Mouse (Mus musculus): Measurements from ENCODE around the gene 3110082J24Rik. TPM values are rescaled to one million over a fixed set of nuclear protein-coding genes. Genes with fewer than 3 reads are reported as not detected.
"Not testable (repeated sequence)": the region's sequence is repeated elsewhere in the genome, so short reads cannot be mapped to it uniquely, and the experiment has no call there.

Gene 3110082J24Rik
- polyA plus RNA-seq, 1 experiment from 2014 or later = not detected

DNA sequence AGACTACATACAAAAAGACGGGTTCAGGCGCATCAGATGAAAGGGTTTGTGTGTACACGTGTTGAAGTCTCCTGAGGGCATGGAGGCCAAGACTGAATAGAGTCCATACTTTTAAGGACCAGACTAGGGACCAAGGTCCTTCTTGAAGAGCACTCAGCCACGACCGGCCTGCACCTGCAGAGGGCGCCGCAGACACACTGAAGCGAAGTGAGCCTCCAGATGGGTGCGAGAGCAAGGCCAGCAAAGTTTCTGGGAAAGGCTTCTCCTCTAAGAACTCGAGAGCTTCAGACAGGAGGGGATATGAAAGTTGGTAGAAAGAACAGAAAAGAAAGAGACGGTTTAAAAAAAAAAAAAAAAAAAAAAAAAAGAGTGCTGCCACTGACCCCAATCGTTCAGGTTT, 1.5 kb downstream of the 3110082J24Rik start:
- ATAC-seq (replicated peaks; ENCODE audit: low FRiP score) = no peak
- H3K4me3 ChIP-seq (replicated peaks) = peak overlapping the region; percentile 50
- no peaks in the 10 kb centered on the region for H3K36me3 ChIP-seq
- 3% methylated on average over 11 of the region's 12 CpGs for WGBS
- H3K27ac ChIP-seq = no peak overlapping the region
- H3K9me3 ChIP-seq (replicated peaks) = no peaks in the 10 kb centered on the region
- H3K4me1 ChIP-seq = peaks cover 41% of the 10 kb centered on the region
- H3K4me2 ChIP-seq = peak overlapping the region; percentile 95
- no peak overlapping the region for H3K9ac ChIP-seq
- peaks cover 55% of the 10 kb centered on the region for H3K27me3 ChIP-seq

DNA sequence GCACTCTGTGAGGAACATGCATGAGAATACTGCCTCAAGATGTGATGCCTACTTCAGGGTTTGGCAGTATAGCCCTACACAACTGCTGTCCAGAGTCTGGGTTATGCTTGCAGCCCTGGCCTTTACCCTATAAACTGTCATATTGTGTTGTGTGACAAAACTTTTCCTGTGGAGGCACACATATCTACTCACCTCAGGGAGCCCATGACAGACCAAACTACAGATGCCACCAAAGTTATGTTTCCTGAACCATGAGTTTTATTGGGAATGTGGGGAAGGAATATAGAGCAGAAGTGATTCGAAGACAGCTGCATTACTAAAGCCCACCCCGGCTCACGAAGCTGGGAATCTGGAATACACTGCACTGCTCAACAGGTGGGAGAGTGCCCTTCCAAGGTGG, 2.5 kb downstream of the 3110082J24Rik start:
- Histone ChIP-seq H3K4me1 (peaks cover 41% of the 10 kb centered on the region), H3K9ac (no peak overlapping the region), H3K27me3 (peaks cover 53% of the 10 kb centered on the region), H3K9me3 (replicated peaks) (no peaks in the 10 kb centered on the region), H3K27ac (no peak overlapping the region), H3K4me3 (replicated peaks) (no peak overlapping the region), H3K4me2 (no peak overlapping the region), H3K36me3 (no peaks in the 10 kb centered on the region)
- no peak for ATAC-seq (replicated peaks; ENCODE audit: low FRiP score)
- WGBS = 81% methylated on average over 3 of the region's 3 CpGs

DNA sequence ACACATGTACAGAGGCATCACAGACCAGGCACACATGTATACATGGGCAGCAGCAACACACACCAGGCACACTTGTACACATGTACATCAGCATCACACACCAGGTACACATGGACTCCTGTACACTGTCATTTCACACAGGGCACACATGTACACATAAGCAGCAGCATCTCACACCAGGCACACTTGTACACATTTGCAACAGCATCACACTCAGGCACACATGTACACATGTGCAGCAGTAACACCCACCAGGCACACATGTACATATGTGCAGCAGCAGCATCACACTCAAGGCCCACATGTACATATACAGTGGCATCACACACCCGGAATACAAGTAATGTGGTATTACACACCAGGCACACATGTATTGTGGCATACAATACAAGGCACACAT, 7.6 kb downstream of the 3110082J24Rik start:
- Histone ChIP-seq H3K27ac (no peak overlapping the region), H3K9me3 (replicated peaks) (no peaks in the 10 kb centered on the region), H3K27me3 (peaks cover 6% of the 10 kb centered on the region), H3K9ac (no peak overlapping the region), H3K36me3 (no peaks in the 10 kb centered on the region), H3K4me2 (no peak overlapping the region), H3K4me1 (no peaks in the 10 kb centered on the region), H3K4me3 (replicated peaks) (no peak overlapping the region)
- 94% methylated on average over 1 of the region's 1 CpGs for WGBS
- ATAC-seq (replicated peaks; ENCODE audit: low FRiP score) = no peak

DNA sequence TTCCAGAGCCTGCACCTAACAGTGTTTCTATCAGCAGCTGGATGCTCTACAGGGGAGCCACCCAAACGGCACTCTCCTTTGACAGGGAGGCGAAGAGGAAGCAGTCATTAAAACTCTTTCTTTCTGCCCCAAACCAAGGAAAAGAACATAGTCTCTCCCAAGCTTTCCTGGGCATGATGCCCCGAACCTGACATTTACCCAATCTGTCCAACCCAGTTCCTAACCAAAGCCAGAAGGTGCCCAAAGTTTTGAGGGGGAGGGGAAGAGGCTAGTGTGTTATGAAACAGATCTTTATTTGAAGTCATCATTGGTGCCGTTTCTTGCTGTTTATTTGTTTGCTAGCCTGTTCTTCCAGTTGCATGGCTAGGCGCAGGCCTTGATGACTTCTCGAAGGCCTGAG, 10.2 kb downstream of the 3110082J24Rik start:
- H3K9me3 ChIP-seq (replicated peaks) = no peaks in the 10 kb centered on the region
- H3K4me1 ChIP-seq = no peaks in the 10 kb centered on the region
- H3K9ac ChIP-seq = no peak overlapping the region
- 72% methylated on average over 6 of the region's 6 CpGs for WGBS
- no peak for ATAC-seq (replicated peaks; ENCODE audit: low FRiP score)
- no peak overlapping the region for H3K27ac ChIP-seq
- no peaks in the 10 kb centered on the region for H3K36me3 ChIP-seq
- no peaks in the 10 kb centered on the region for H3K27me3 ChIP-seq
- no peak overlapping the region for H3K4me3 ChIP-seq (replicated peaks)
- no peak overlapping the region for H3K4me2 ChIP-seq

DNA sequence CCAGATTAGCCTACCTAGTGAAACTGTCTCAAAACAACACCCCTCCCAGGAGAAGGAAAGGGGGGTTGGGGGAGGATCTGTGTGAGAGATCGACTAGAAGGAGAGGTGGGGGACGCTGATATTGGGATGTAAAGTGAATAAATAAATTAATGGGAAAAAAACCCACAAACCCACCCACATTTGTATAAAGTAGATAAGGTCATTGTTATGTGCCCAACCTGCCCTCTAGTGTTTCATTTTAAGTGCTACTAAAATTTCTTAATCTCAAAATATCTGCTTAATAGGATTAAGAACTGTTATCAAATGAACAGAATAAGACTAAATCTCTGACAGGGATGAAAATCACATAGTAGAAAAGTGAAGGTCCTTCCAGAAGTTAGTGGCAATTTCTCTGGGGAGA, 11.5 kb downstream of the 3110082J24Rik start:
- H3K4me2 ChIP-seq = no peak overlapping the region
- H3K4me1 ChIP-seq = no peaks in the 10 kb centered on the region
- ATAC-seq (replicated peaks; ENCODE audit: low FRiP score) = no peak
- no peak overlapping the region for H3K27ac ChIP-seq
- H3K36me3 ChIP-seq = no peaks in the 10 kb centered on the region
- H3K27me3 ChIP-seq = no peaks in the 10 kb centered on the region
- WGBS = 58% methylated on average over 2 of the region's 2 CpGs
- H3K9ac ChIP-seq = no peak overlapping the region
- H3K4me3 ChIP-seq (replicated peaks) = no peak overlapping the region
- no peaks in the 10 kb centered on the region for H3K9me3 ChIP-seq (replicated peaks)

DNA sequence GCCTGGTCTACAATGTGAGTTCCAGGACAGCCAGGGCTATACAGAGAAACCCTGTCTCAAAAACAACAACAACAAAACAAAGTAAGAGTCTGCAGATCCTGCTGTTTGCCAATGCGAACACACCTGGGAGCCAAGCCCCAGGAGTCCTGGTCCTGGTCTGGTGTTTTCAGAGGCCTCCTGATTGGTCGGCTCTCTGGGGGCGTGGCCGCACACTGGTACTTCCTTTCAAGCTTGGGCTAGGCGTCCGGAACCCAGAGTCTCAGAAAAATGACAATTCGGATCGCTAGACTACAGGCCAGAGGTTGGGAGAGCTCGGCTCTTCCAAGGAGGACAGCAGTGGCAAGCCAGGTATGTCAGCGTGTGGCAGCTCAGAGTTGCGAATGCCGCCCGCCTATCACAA, 13.2 kb downstream of the 3110082J24Rik start:
- no peaks in the 10 kb centered on the region for H3K27me3 ChIP-seq
- H3K4me3 ChIP-seq (replicated peaks) = no peak overlapping the region
- no peaks in the 10 kb centered on the region for H3K9me3 ChIP-seq (replicated peaks)
- H3K9ac ChIP-seq = no peak overlapping the region
- WGBS = 59% methylated on average over 13 of the region's 13 CpGs
- no peak overlapping the region for H3K27ac ChIP-seq
- ATAC-seq (replicated peaks; ENCODE audit: low FRiP score) = no peak
- H3K4me2 ChIP-seq = no peak overlapping the region
- H3K36me3 ChIP-seq = no peaks in the 10 kb centered on the region
- no peaks in the 10 kb centered on the region for H3K4me1 ChIP-seq

DNA sequence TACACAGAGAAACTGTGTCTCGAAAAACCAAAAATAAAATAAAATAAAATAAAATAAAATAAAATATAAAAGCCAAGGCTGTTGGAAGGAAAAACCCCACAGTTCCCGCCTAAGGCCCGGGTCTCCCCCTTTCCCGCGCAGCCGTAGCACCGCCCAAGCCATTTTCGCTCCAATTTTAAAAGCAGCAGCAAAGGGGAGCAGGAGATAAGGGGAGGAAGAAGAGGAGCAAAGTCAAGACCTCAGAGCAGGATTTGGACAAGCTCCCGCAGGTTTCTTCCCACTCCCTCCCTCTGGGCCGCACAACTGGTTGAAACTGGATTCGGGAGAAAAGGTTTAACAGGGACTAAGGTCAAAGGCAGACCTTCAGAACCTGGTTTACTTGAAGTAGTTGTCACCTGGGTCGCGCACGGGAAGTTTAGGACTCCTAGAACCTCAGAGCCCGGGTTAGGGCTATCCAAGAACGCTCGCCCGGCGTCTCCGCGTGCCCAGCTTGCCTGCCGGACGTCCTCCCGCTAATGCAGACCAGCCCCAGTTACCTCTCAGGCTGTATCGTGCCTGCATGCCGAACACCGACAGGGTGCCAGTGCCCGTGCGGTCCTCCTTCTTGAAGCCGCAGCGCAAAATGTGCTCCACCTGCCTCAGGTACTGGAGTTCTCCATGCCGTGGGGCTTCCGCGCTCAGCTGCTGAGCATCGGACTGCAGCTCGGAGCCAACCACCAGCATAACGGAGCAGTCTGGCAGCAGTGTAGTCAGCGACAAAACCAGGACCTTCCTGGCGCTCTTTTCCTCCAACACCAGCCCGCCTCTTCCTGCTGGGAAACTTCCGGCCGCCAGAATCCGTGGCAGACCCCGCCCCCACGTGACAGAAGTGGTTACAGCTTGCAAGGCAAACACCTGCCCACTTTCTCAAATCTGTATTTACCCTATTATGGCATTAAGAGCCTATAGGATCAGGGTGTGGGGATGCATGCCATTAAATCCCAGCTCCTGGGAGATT, 32.8 kb downstream of the 3110082J24Rik start, which contains the start of gene Tyms:
Tyms (minus strand) TSS at position 793 of the 997 bp plus-strand sequence.
- Histone ChIP-seq H3K9me3 (replicated peaks) (no peaks in the 10 kb centered on the region), H3K4me2 (peak within 1 kb of the TSS; percentile 83), H3K4me3 (replicated peaks) (peak within 1 kb of the TSS; percentile 87), H3K4me1 (peaks cover 21% of the 10 kb centered on the region), H3K27me3 (no peaks in the 10 kb centered on the region), H3K9ac (peak within 1 kb of the TSS; percentile 81), H3K27ac (peak within 1 kb of the TSS; percentile 91), H3K36me3 (peaks cover 38% of the 10 kb centered on the region)
- WGBS = 1% methylated on average over 45 of the region's 45 CpGs
- ATAC-seq (replicated peaks; ENCODE audit: low FRiP score) = peak; percentile 92

DNA sequence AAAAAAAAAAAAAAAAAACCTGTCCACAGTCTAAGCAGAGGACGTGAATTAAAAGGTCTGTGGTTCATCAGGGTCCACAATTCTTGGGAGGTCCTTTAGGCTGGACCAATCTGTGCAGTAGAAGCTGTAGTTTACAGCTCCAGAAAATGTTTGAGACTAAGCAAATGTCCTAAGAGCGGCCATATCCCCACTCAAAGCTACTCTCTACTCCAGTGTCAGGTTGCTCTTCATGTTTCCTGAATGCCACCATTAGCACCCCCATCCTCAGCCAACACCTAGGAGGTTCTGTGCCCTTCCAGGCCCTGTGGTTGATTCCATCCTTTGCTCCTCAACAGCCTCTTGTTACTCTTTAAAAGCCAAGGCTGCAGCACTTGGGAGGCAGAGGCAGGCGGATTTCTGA, 33.5 kb downstream of the 3110082J24Rik start:
- no peak overlapping the region for H3K27ac ChIP-seq
- ATAC-seq (replicated peaks; ENCODE audit: low FRiP score) = peak; percentile 55; the same call in 1 of the 2 replicates
- H3K4me2 ChIP-seq = peak overlapping the region; percentile 83
- H3K9me3 ChIP-seq (replicated peaks) = no peaks in the 10 kb centered on the region
- peak overlapping the region; percentile 87 for H3K4me3 ChIP-seq (replicated peaks)
- WGBS = 23% methylated on average over 3 of the region's 3 CpGs
- H3K9ac ChIP-seq = peak overlapping the region; percentile 81
- peaks cover 27% of the 10 kb centered on the region for H3K4me1 ChIP-seq
- H3K36me3 ChIP-seq = peaks cover 45% of the 10 kb centered on the region
- H3K27me3 ChIP-seq = no peaks in the 10 kb centered on the region

DNA sequence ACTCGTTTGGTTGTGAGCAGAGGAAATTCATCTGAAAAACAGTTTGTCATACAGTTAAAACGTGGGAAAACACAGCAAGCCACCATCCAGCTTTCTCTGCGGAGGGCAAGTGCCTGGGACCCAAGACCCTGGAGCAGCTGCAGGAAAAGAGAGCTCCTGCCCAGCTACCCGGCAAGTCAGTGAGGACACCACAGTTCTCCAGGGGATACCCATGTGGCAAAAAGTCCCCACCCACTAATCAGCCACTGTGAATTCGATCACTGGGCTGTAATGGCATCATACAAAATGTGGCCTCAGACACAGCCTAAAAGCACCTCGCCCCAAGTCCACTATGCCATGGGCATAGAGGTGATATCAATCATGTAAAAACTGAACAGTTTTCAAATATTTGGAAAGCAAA, 34.2 kb downstream of the 3110082J24Rik start:
- Histone ChIP-seq H3K4me3 (replicated peaks) (peak overlapping the region; percentile 87), H3K9me3 (replicated peaks) (no peaks in the 10 kb centered on the region), H3K36me3 (peaks cover 51% of the 10 kb centered on the region), H3K9ac (peak overlapping the region; percentile 81), H3K27ac (no peak overlapping the region), H3K4me1 (peaks cover 27% of the 10 kb centered on the region), H3K27me3 (no peaks in the 10 kb centered on the region), H3K4me2 (peak overlapping the region; percentile 83)
- WGBS = 69% methylated on average over 6 of the region's 6 CpGs
- ATAC-seq (replicated peaks; ENCODE audit: low FRiP score) = no peak

DNA sequence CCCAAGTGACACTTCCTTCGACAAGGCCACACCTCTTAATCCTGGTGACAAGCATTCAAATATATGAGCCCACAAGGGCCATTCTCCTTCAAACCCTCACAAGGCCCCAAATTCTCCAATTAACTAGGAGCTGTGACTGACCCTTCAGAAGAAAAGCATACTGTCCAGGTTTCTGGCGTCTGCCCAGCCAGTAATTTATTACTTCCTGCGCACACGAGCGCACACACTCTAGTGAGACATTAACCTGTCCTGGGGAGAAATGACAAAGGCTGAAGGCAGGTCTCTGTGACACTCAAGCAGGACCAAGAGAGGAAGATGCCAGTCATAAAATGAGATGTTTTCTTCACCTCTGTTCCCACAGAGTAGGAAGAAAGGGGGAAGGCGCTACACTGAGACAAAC, 38.2 kb downstream of the 3110082J24Rik start:
- Histone ChIP-seq H3K36me3 (peaks cover 83% of the 10 kb centered on the region), H3K4me1 (peaks cover 24% of the 10 kb centered on the region), H3K4me3 (replicated peaks) (no peak overlapping the region), H3K27me3 (no peaks in the 10 kb centered on the region), H3K9ac (no peak overlapping the region), H3K4me2 (no peak overlapping the region), H3K27ac (0 out of 2 replicates have a peak overlapping the region, but pooled peaks have one; percentile 5), H3K9me3 (replicated peaks) (no peaks in the 10 kb centered on the region)
- WGBS = 16% methylated on average over 6 of the region's 6 CpGs
- 0 out of 2 replicates have a peak, but pooled peaks have one; percentile 15 for ATAC-seq (replicated peaks; ENCODE audit: low FRiP score)

DNA sequence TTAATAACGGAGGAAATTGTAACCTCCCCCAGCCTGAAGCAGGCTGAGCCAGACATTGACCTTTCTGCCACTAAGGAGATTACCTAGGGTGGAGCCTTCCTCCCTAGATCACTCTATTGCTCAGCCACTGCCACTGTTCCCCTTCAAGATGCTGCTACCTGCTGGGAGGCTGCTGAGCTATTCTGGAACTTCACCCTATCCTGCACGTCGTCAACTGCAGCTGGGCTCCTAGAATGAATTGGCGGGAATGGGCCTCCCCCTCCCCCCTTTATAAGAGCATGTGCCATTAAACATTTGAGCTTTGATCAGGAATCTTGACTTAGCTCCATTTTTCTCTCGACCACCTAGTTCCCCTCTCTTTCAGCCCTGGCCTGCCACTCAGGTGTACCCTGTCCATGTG, 46.3 kb downstream of the 3110082J24Rik start:
- H3K4me1 ChIP-seq; H3K9ac ChIP-seq; H3K9me3 ChIP-seq (replicated peaks); ATAC-seq (replicated peaks; ENCODE audit: low FRiP score); H3K4me2 ChIP-seq; H3K27me3 ChIP-seq; H3K4me3 ChIP-seq (replicated peaks); H3K27ac ChIP-seq: not testable (repeated sequence)
- 76% methylated on average over 5 of the region's 5 CpGs for WGBS
- H3K36me3 ChIP-seq = peaks cover 54% of the 10 kb centered on the region

DNA sequence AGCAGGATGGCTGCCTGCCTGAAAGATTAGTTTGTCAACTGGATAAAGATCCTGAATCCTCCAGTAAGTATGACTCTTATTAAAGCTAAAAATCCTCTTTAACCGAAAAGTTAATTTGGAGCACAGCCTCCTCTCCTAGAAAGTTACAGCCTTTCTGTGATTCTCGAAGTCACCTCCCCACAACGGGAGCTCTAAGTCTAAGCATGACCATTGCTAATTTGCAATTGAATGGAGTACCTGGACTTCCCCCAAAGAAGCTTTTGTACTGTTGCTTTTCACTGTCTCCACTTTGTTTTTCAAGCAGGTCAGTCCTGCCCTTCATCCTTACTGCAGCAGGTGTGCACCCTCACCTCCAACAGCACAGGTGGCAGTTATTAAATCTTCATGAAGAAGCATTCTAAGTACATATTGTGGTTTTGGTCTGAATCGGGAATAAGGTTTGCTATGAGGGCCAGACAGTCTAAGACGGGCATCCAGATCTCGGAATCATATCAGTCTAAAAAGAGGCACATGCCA, 47.6 kb downstream of the 3110082J24Rik start:
- Histone ChIP-seq H3K4me3 (replicated peaks) (no peak overlapping the region), H3K4me1 (no peaks in the 10 kb centered on the region), H3K4me2 (no peak overlapping the region), H3K27ac (no peak overlapping the region), H3K9me3 (replicated peaks) (no peaks in the 10 kb centered on the region), H3K9ac (no peak overlapping the region), H3K36me3 (peaks cover 42% of the 10 kb centered on the region), H3K27me3 (no peaks in the 10 kb centered on the region)
- no peak for ATAC-seq (replicated peaks; ENCODE audit: low FRiP score)
- WGBS = 82% methylated on average over 6 of the region's 6 CpGs

Measured in kidney, embryonic 15.5 days (tissue).